Mouse (Mus musculus) embryo, embryonic 10.5 days (tissue): ENCODE data around the gene Fgf3.
A peak's percentile ranks its signal among the peaks of the same experiment; 100 is the strongest.

Experiments
- DNase-seq: peaks from one replicate; pipeline ENCODE4 v3.0.0-alpha.2; 2015; ENCODE audit warnings: low spot score

Gene Fgf3

GRCm38 (mm10) chr7:144837891-144838488, at the start of gene Fgf3:
Gene Fgf3 (plus strand): TSS chr7:144838083.
- DNase-seq = peak; percentile 52

- no peak for DNase-seq
Observed at GRCm38 (mm10) chr7:144788631-144789030, 49.3 kb upstream of the Fgf3 start.

- peak; percentile 72 for DNase-seq
Observed at GRCm38 (mm10) chr7:144789601-144790556, 48.0 kb upstream of the Fgf3 start.

GRCm38 (mm10) chr7:144791426-144791825, 46.5 kb upstream of the Fgf3 start:
- no peak for DNase-seq

- no peak for DNase-seq
Observed at GRCm38 (mm10) chr7:144793296-144793695, 44.6 kb upstream of the Fgf3 start.

- no peak for DNase-seq
Observed at GRCm38 (mm10) chr7:144795976-144796474, 41.9 kb upstream of the Fgf3 start.

- DNase-seq = no peak
Observed at GRCm38 (mm10) chr7:144796986-144797735, 40.7 kb upstream of the Fgf3 start.

GRCm38 (mm10) chr7:144798471-144798870, 39.4 kb upstream of the Fgf3 start:
- DNase-seq = peak; percentile 81

GRCm38 (mm10) chr7:144807036-144807435, 30.8 kb upstream of the Fgf3 start:
- DNase-seq = no peak

GRCm38 (mm10) chr7:144807976-144808577, 29.8 kb upstream of the Fgf3 start:
- DNase-seq = no peak

GRCm38 (mm10) chr7:144811521-144811920, 26.4 kb upstream of the Fgf3 start:
- peak; percentile 53 for DNase-seq

- DNase-seq = no peak
Observed at GRCm38 (mm10) chr7:144821901-144822300, 16.0 kb upstream of the Fgf3 start.

GRCm38 (mm10) chr7:144823988-144824387, 13.9 kb upstream of the Fgf3 start:
- no peak for DNase-seq

- DNase-seq = no peak
Observed at GRCm38 (mm10) chr7:144828369-144828768, 9.5 kb upstream of the Fgf3 start.

GRCm38 (mm10) chr7:144838522-144839503, 930 bp downstream of the Fgf3 start:
- DNase-seq = peak; percentile 59

GRCm38 (mm10) chr7:144846158-144846557, 8.3 kb downstream of the Fgf3 start:
- DNase-seq = peak; percentile 57

- no peak for DNase-seq
Observed at GRCm38 (mm10) chr7:144847067-144847466, 9.2 kb downstream of the Fgf3 start, which contains the start of gene Fgf4. Gene Fgf4 (plus strand): TSS chr7:144847367.

GRCm38 (mm10) chr7:144851321-144851720, 13.4 kb downstream of the Fgf3 start:
- DNase-seq = no peak

GRCm38 (mm10) chr7:144854966-144855365, 17.1 kb downstream of the Fgf3 start:
- DNase-seq = no peak

GRCm38 (mm10) chr7:144857158-144857557, 19.3 kb downstream of the Fgf3 start:
- DNase-seq = no peak
